Mouse (Mus musculus): ENCODE measurements around the gene Ubtd2. TPM values are rescaled to one million over a fixed set of nuclear protein-coding genes. Genes with fewer than 3 reads are reported as not detected.

The Ubtd2 gene
- total RNA-seq, 1 experiment from 2014 or later = 7.0 TPM

GRCm38 (mm10) chr11:32540463-32540862 is 85.3 kb downstream of the Ubtd2 start:
- no peak for ATAC-seq (replicated peaks; ENCODE audit: low read depth, poor library complexity, severe bottlenecking)

GRCm38 (mm10) chr11:32542181-32542580 is 87.0 kb downstream of the Ubtd2 start:
- peak; percentile 16 for ATAC-seq (replicated peaks; ENCODE audit: low read depth, poor library complexity, severe bottlenecking)

GRCm38 (mm10) chr11:32542687-32543411 is 87.7 kb downstream of the Ubtd2 start:
- ATAC-seq (replicated peaks; ENCODE audit: low read depth, poor library complexity, severe bottlenecking) = peak; percentile 93

- ATAC-seq (replicated peaks; ENCODE audit: low read depth, poor library complexity, severe bottlenecking) = no peak
These were observed 88.9 kb downstream of the Ubtd2 start for GRCm38 (mm10) chr11:32544041-32544440.

- no peak for ATAC-seq (replicated peaks; ENCODE audit: low read depth, poor library complexity, severe bottlenecking)
These were observed 89.3 kb downstream of the Ubtd2 start for GRCm38 (mm10) chr11:32544497-32544896.

GRCm38 (mm10) chr11:32545605-32546004 is 90.4 kb downstream of the Ubtd2 start:
- no peak for ATAC-seq (replicated peaks; ENCODE audit: low read depth, poor library complexity, severe bottlenecking)

- no peak for ATAC-seq (replicated peaks; ENCODE audit: low read depth, poor library complexity, severe bottlenecking)
These were observed 91.3 kb downstream of the Ubtd2 start for GRCm38 (mm10) chr11:32546483-32546882.

GRCm38 (mm10) chr11:32547391-32547947 is 92.3 kb downstream of the Ubtd2 start:
- ATAC-seq (replicated peaks; ENCODE audit: low read depth, poor library complexity, severe bottlenecking) = no peak

GRCm38 (mm10) chr11:32548240-32548639 is 93.1 kb downstream of the Ubtd2 start:
- ATAC-seq (replicated peaks; ENCODE audit: low read depth, poor library complexity, severe bottlenecking) = no peak

GRCm38 (mm10) chr11:32549236-32549635 is 94.1 kb downstream of the Ubtd2 start:
- no peak for ATAC-seq (replicated peaks; ENCODE audit: low read depth, poor library complexity, severe bottlenecking)

- ATAC-seq (replicated peaks; ENCODE audit: low read depth, poor library complexity, severe bottlenecking) = no peak
These were observed 94.9 kb downstream of the Ubtd2 start for GRCm38 (mm10) chr11:32550102-32550501.

GRCm38 (mm10) chr11:32551056-32551455 is 95.9 kb downstream of the Ubtd2 start:
- no peak for ATAC-seq (replicated peaks; ENCODE audit: low read depth, poor library complexity, severe bottlenecking)

- no peak for ATAC-seq (replicated peaks; ENCODE audit: low read depth, poor library complexity, severe bottlenecking)
These were observed 96.6 kb downstream of the Ubtd2 start for GRCm38 (mm10) chr11:32551579-32552297.

- ATAC-seq (replicated peaks; ENCODE audit: low read depth, poor library complexity, severe bottlenecking) = peak; percentile 17; the same call in 1 of the 2 replicates
These were observed 97.4 kb downstream of the Ubtd2 start for GRCm38 (mm10) chr11:32552401-32553090.

GRCm38 (mm10) chr11:32553311-32554140 is 98.4 kb downstream of the Ubtd2 start:
- ATAC-seq (replicated peaks; ENCODE audit: low read depth, poor library complexity, severe bottlenecking) = peak; percentile 67

GRCm38 (mm10) chr11:32554141-32555091 is 99.2 kb downstream of the Ubtd2 start:
- peak; percentile 34 for ATAC-seq (replicated peaks; ENCODE audit: low read depth, poor library complexity, severe bottlenecking)

- no peak for ATAC-seq (replicated peaks; ENCODE audit: low read depth, poor library complexity, severe bottlenecking)
These were observed 100.0 kb downstream of the Ubtd2 start for GRCm38 (mm10) chr11:32555103-32555689.

- ATAC-seq (replicated peaks; ENCODE audit: low read depth, poor library complexity, severe bottlenecking) = no peak
These were observed 101.3 kb downstream of the Ubtd2 start for GRCm38 (mm10) chr11:32556333-32556990.

Measured in common myeloid progenitor, adult 5-6 weeks (primary cell).